Mouse (Mus musculus): Measurements from ENCODE around the gene Kank1.

Gene Kank1

GRCm38 (mm10) chr19:25236596-25237491 lies at the start of gene Kank1:
Gene Kank1 (plus strand): TSS chr19:25236975.
- in situ Hi-C loops (cut with MboI, MseI): no loop called here

- in situ Hi-C loops (cut with MboI, MseI): no loop called here
Observed at GRCm38 (mm10) chr19:25187681-25188080, 49.1 kb upstream of the Kank1 start.

- in situ Hi-C loops (cut with MboI, MseI): no loop called here
Observed at GRCm38 (mm10) chr19:25193751-25194150, 43.0 kb upstream of the Kank1 start.

DNA sequence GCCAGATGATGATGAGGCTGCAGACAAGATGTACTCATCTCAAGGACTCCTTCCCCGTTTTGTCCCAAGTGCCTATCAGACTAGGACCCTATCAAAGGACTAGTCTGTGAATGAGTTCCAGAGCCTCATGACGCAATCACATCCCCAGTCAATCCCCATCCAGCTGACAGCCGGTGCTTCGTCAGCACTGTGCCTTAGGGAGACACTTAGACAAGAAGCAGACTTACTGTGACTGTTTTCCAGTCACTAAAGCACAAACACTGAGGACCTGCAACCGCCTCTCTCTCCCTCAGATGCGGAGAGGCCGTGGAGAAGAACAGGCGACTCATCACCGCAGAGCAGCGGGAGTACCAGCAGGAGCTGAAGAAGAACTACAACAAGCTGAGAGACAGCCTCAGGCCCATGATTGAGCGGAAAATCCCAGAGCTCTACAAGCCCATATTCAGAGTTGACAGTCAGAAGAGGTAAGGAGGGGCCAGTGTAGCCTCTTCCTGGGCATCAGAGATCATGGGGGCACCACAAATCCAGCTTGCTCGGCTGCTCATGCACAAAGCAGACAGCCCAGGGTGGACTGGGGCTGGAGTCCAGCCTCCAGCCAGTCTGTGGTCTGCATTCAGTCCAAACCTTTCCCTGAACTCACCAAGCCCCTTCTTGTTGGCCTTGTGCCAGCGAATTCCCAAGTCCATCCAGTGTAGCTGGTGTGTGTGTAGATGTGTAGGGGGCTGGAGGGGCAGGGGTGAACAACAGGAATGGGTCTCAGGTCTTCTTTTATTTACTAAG lies 36.5 kb upstream of the Kank1 start:
- in situ Hi-C loops (cut with MboI, MseI): loop anchor here (25.0 kb wide), 1 partner anchor 613 kb away; no protein-coding TSS in a partner anchor

GRCm38 (mm10) chr19:25203077-25203476 lies 33.7 kb upstream of the Kank1 start:
- in situ Hi-C loops (cut with MboI, MseI): loop anchor here (25.0 kb wide), 1 partner anchor 616 kb away; no protein-coding TSS in a partner anchor

GRCm38 (mm10) chr19:25206969-25207368 lies 29.8 kb upstream of the Kank1 start:
- in situ Hi-C loops (cut with MboI, MseI): loop anchor here (25.0 kb wide), 1 partner anchor 620 kb away; no protein-coding TSS in a partner anchor

GRCm38 (mm10) chr19:25207731-25208361 lies 28.9 kb upstream of the Kank1 start:
- in situ Hi-C loops (cut with MboI, MseI): loop anchor here (25.0 kb wide), 1 partner anchor 621 kb away; no protein-coding TSS in a partner anchor

DNA sequence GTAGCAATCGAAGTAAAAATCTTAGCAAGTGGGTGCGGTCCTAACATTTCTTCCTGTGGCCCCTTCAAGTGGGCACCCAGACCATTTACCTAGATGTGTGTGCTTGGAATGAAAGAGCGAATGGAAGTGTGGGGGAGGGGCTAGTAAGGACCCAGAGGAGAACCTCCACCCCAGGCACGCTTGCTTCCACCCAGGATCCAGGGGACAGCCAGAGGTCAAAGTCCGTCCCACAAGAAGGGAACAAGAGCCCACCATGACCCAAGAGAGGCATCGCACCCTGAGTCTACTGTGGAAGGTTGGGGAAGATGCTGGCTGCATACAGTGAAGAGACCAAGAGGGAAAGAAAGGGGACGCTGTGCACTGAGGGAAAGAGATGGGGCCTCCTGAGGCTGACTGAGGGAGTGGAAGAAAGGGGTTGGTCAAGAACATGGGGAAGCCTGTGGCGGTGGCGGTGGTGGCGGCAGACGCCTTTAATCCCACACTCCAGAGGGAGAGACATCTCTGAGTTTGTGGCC lies 28.1 kb upstream of the Kank1 start:
- in situ Hi-C loops (cut with MboI, MseI): loop anchor here (25.0 kb wide), 1 partner anchor 621 kb away; no protein-coding TSS in a partner anchor

DNA sequence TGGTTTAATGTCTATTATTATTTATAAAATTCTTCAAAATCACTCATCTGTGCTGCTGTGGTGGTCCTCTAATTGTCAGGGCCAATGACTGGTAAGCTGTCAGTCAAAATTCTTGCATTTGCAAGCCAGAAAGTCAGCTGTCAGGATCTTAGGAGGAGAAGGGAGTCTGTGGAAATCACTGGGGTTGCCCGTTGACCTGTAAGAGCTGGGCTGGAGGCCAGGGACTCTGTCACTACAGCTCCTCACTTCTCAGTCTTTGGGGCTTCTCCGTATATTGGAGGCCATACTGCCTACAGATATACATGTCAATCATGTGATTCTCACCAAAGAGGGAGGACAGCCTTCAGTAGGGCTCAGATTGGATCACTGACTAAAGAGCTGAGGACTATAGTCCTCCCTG lies 16.2 kb upstream of the Kank1 start:
- in situ Hi-C loops (cut with MboI, MseI): loop anchor here (25.0 kb wide), 1 partner anchor 633 kb away; no protein-coding TSS in a partner anchor

- in situ Hi-C loops (cut with MboI, MseI): loop anchor here (25.0 kb wide), 1 partner anchor 635 kb away; no protein-coding TSS in a partner anchor
Observed at GRCm38 (mm10) chr19:25221964-25222640, 14.7 kb upstream of the Kank1 start.

DNA sequence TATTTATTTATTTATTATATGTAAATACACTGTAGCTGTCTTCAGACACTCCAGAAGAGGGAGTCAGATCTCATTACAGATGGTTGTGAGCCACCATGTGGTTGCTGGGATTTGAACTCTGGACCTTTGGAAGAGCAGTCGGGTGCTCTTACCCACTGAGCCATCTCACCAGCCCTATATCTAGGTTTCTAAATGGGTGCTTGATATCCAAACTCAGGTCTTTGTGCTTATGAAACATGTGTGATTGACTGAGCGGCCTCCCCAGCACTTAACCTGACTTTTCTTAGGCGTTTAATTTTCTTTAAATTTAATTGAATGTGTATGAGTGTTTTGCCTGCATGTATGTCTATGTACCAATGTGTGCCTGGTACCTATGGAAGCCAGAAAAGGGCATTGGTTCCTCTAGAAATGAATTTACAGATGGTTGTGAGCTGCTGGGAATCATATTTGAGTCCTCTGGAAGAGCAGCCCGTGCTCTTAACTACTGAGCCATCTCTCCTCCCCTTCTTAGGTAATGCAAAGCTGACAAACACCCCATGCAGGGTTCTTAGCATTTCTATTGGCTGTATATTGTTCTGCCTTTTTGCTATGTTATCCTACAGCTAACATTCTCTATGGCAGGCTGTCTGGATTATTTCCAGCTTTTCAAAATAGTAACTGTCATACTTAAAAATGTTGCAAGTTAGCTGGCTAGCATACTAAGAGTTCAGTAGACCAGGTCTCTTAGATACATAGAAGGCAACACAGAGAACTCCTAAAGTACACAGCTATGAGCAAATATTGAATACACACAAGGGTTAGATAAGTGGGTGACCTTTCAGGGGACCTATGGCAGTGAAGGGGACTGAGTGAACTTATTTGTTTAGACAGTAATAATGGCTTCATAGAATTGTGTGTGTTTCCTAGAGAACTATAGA lies 6.5 kb upstream of the Kank1 start:
- in situ Hi-C loops (cut with MboI, MseI): no loop called here

DNA sequence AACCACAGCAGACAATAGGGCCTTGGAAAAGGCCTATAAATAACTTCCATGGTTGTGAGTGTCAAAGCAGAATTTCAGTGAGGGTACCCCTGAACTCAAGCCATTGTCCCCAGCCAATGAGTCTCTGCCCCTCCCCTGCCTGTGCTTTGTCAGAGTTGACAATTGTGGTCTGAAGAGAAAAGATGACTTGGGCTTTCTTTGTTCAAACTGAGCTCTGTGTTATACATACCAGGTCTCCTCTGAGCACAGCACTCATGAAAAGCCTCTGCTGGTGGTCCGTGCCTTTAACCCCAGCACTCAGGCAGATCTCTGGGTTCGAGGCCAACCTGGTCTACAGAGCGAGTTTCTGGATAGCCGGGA lies 5.8 kb upstream of the Kank1 start:
- in situ Hi-C loops (cut with MboI, MseI): no loop called here

DNA sequence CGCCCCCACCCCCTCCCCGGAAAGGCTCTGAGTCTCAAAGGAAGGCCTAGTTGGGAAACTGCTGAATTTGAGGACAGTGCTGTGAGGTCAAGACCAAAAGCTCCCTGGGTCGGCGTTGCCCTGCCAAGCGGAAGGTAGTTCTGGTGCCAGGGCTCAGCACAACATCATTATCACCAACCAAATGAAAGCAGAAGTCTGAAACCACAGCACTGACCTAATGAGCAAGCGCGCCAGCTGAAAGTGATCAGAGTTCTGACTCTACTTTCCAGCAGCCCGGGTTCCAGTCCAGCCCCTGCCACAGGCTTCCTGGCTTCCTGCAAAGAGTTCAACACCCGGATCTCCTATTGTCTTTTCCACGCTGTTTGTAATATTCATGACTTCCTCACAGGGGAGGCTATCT lies 4.7 kb upstream of the Kank1 start:
- in situ Hi-C loops (cut with MboI, MseI): no loop called here

GRCm38 (mm10) chr19:25237492-25238040 lies 791 bp downstream of the Kank1 start:
- in situ Hi-C loops (cut with MboI, MseI): no loop called here

GRCm38 (mm10) chr19:25238121-25238520 lies 1.3 kb downstream of the Kank1 start:
- in situ Hi-C loops (cut with MboI, MseI): no loop called here

- in situ Hi-C loops (cut with MboI, MseI): loop anchor here (5.0 kb wide), 1 partner anchor 346 kb away; no protein-coding TSS in a partner anchor
Observed at GRCm38 (mm10) chr19:25243566-25243965, 6.8 kb downstream of the Kank1 start.

DNA sequence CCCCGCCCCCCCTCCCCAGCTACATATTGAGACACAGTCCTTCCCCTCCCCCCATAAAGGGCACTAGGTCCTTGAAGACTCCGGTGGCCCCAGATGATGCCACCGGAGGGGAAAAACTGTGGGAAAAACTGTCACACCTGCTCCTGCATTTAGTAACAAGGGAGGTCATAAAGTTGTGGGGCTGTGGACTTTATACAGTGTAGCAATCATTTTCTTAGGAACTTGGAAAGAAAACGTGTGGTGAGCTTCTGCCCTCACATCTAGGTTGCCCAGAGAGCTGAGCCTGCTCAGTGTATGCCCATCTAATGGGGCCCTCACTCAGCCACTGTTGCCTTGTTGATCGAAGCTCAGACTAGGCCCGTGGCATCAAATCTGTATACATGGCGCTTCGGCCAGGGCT lies 9.3 kb downstream of the Kank1 start:
- in situ Hi-C loops (cut with MboI, MseI): no loop called here

DNA sequence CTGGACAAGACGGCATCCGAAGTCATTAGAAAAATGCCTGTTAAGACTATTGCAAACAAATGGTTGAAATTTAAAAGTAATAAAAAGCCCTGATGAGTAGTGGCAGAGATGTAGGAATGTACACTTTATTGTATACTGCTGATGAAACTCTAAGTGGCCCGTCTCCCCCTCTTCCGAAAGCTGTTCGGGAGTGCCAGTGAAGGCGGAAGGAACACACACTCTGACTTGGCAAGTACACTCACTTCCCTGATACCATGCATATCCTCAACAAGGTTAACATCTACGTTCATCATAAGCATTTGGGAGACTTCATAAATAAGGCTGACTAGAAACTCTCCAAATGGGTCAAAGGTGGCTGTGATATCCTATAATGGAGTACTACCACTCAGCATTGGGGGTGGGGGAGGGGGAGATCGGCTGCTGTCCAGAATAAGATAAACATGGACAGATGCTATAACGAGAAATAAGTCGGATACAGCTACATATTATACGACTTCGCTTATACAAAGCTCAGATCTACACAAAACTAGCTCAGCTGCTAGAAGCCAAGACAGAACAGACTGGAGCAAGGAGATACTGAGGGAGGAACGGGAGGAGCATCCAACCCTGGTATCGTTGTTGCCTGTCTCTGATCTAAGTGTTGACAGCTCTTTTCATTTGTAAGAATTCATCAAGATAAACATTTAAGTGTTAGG lies 11.2 kb downstream of the Kank1 start:
- in situ Hi-C loops (cut with MboI, MseI): no loop called here

GRCm38 (mm10) chr19:25249230-25249629 lies 12.5 kb downstream of the Kank1 start:
- in situ Hi-C loops (cut with MboI, MseI): no loop called here

Measured in T-helper 2 cell (primary cell).